Mouse (Mus musculus): ENCODE results near the gene Spred3. TPM values are rescaled to one million over a fixed set of nuclear protein-coding genes. Genes with fewer than 3 reads are reported as not detected.

The Spred3 gene
- polyA plus RNA-seq, 1 experiment from 2014 or later = 4.5 TPM

DNA sequence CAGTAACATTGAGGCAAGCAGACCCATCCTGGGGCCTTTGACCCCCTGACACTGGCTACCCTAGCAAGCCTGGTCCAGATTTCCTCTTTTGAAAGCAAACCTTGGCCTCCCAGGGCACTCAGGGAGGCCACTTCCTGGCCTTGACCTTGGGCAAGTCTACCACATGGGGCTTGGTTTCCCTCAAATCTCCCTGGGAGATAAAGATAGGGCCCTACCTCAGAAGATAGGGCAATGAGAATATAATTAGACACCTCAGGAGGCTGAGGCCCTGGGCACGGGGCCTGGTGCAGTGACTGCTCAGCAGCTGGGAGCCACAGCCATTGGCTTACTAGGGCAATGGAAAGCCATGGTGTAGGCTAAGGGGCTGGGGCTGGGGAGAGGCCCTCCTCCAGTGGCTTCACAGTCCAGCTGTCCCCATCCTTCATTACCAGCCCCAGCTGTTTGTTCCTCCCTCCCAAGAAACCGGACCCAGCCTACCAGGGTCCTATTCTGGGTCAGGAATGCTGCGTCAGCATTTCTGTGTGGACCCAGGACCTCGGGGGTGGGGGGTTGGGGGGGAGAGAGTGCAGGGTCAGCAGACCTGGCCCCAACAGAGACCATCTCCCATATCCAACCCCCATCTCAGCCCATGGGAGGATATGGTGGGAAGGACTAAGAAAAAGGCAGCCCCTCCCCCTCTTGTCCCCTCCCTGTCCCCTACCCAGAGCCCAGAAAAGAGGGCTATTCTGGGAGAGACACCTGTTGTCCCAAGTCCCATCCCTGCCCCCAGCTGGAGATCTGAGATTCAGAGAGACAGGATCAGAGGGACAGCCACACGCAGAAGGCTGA is 46.5 kb downstream of the Spred3 start:
- Histone ChIP-seq H3K36me3 (no peaks in the 10 kb centered on the region), H3K9ac (no peak overlapping the region), H3K4me2 (peak overlapping the region; percentile 87), H3K4me3 (peak overlapping the region; percentile 49), H3K27ac (no peak overlapping the region), H3K4me1 (peaks cover 8% of the 10 kb centered on the region; the same call in 1 of the 2 replicates), H3K27me3 (no peaks in the 10 kb centered on the region), H3K9me3 (no peaks in the 10 kb centered on the region)
- 50% methylated on average over 5 of the region's 5 CpGs for WGBS
- no peak for ATAC-seq (ENCODE audit: insufficient number of reproducible peaks, insufficient read depth, low FRiP score, low TSS enrichment, low read depth)

DNA sequence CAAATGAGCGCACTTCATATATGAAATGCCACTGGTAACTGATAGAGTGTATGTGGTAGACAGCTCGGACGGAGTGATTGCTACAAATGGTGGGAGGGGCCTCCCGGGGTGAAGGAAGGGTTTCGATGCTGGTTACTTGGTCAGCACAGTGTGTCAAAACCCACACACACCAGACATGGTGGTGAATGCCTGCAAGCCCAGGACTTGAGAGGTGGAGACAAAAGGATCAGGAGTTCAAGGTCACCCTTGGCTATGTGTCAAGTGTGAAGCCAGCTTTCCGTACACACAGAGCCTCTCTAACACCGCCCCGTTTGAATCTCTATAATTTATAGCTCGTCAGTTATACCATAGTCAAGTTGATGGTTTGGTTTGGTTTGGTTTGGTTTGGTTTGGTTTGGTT is 47.4 kb downstream of the Spred3 start:
- no peak overlapping the region for H3K27ac ChIP-seq
- ATAC-seq (ENCODE audit: insufficient number of reproducible peaks, insufficient read depth, low FRiP score, low TSS enrichment, low read depth) = no peak
- 93% methylated on average over 9 of the region's 9 CpGs for WGBS
- H3K4me3 ChIP-seq = no peak overlapping the region
- no peaks in the 10 kb centered on the region for H3K27me3 ChIP-seq
- H3K9ac ChIP-seq = no peak overlapping the region
- no peaks in the 10 kb centered on the region for H3K9me3 ChIP-seq
- H3K4me1 ChIP-seq = peaks cover 8% of the 10 kb centered on the region; the same call in 1 of the 2 replicates
- H3K4me2 ChIP-seq = no peak overlapping the region
- no peaks in the 10 kb centered on the region for H3K36me3 ChIP-seq

GRCm38 (mm10) chr7:29119526-29119925 is 50.7 kb downstream of the Spred3 start:
- ATAC-seq (ENCODE audit: insufficient number of reproducible peaks, insufficient read depth, low FRiP score, low TSS enrichment, low read depth) = no peak
- 27% methylated on average over 1 of the region's 1 CpGs for WGBS
- peaks cover 5% of the 10 kb centered on the region; the same call in 1 of the 2 replicates for H3K36me3 ChIP-seq
- no peaks in the 10 kb centered on the region for H3K27me3 ChIP-seq
- no peak overlapping the region for H3K4me2 ChIP-seq
- no peak overlapping the region for H3K27ac ChIP-seq
- no peaks in the 10 kb centered on the region for H3K9me3 ChIP-seq
- H3K4me3 ChIP-seq = no peak overlapping the region
- H3K4me1 ChIP-seq = peaks cover 3% of the 10 kb centered on the region; the same call in 1 of the 2 replicates
- H3K9ac ChIP-seq = no peak overlapping the region

- H3K27ac ChIP-seq = no peak overlapping the region
- no peak overlapping the region for H3K4me3 ChIP-seq
- H3K9me3 ChIP-seq = no peaks in the 10 kb centered on the region
- peaks cover 5% of the 10 kb centered on the region; the same call in 1 of the 2 replicates for H3K36me3 ChIP-seq
- H3K27me3 ChIP-seq = no peaks in the 10 kb centered on the region
- no peak for ATAC-seq (ENCODE audit: insufficient number of reproducible peaks, insufficient read depth, low FRiP score, low TSS enrichment, low read depth)
- H3K4me1 ChIP-seq = no peaks in the 10 kb centered on the region
- no peak overlapping the region for H3K4me2 ChIP-seq
- H3K9ac ChIP-seq = no peak overlapping the region
- 10% methylated on average over 18 of the region's 18 CpGs for WGBS
These were observed 51.9 kb downstream of the Spred3 start for GRCm38 (mm10) chr7:29118142-29118851.

GRCm38 (mm10) chr7:29108992-29109955 is 60.9 kb downstream of the Spred3 start:
- 28% methylated on average over 38 of the region's 38 CpGs for WGBS

More at GRCm38 (mm10) chr7:29108992-29109955, 60.9 kb downstream of the Spred3 start:
- H3K27me3 ChIP-seq = no peaks in the 10 kb centered on the region
- H3K9ac ChIP-seq = peak overlapping the region; percentile 61
- no peak overlapping the region; the same call in 1 of the 2 replicates for H3K27ac ChIP-seq
- peaks cover 5% of the 10 kb centered on the region; the same call in 1 of the 2 replicates for H3K36me3 ChIP-seq
- H3K4me3 ChIP-seq = peak overlapping the region; percentile 30
- H3K9me3 ChIP-seq = no peaks in the 10 kb centered on the region
- H3K4me1 ChIP-seq = peaks cover 12% of the 10 kb centered on the region
- peak; percentile 57; the same call in 1 of the 2 replicates for ATAC-seq (ENCODE audit: insufficient number of reproducible peaks, insufficient read depth, low FRiP score, low TSS enrichment, low read depth)
- peak overlapping the region; percentile 59 for H3K4me2 ChIP-seq

Other genes starting within 250 kb of the Spred3 start
- 232 and 258 TPM in 2 replicates for gene Actn4, start 208.1 kb downstream of the Spred3 start, polyA plus RNA-seq (2015; fragmentation: Nextera tagmentation; extraction: Ambion mirVana)
- 453 and 455 TPM in 2 replicates for gene Eif3k, start 188.5 kb downstream of the Spred3 start, polyA plus RNA-seq (2015; fragmentation: Nextera tagmentation; extraction: Ambion mirVana)
- 7.7 and 9.9 TPM in 2 replicates for gene Map4k1, start 188.4 kb downstream of the Spred3 start, polyA plus RNA-seq (2015; fragmentation: Nextera tagmentation; extraction: Ambion mirVana)
- 2.3 and 3.3 TPM in 2 replicates for gene Ryr1, start 45.2 kb downstream of the Spred3 start, polyA plus RNA-seq (2015; fragmentation: Nextera tagmentation; extraction: Ambion mirVana)
- 1.3 and 1.8 TPM in 2 replicates for gene Rasgrp4, start 35.6 kb downstream of the Spred3 start, polyA plus RNA-seq (2015; fragmentation: Nextera tagmentation; extraction: Ambion mirVana)
- 16.0 and 17.6 TPM in 2 replicates for gene Fam98c, start 14.2 kb downstream of the Spred3 start, polyA plus RNA-seq (2015; fragmentation: Nextera tagmentation; extraction: Ambion mirVana)
- 0.51 and 1.3 TPM in 2 replicates for gene Ggn, start 201 bp downstream of the Spred3 start, polyA plus RNA-seq (2015; fragmentation: Nextera tagmentation; extraction: Ambion mirVana)
- 252 and 273 TPM in 2 replicates for gene Psmd8, start 10.3 kb upstream of the Spred3 start, polyA plus RNA-seq (2015; fragmentation: Nextera tagmentation; extraction: Ambion mirVana)
- gene Catsperg1, start 43.6 kb upstream of the Spred3 start, polyA plus RNA-seq (2015; fragmentation: Nextera tagmentation; extraction: Ambion mirVana) = 0.72 and 0.74 TPM in 2 replicates
- 1.4 and 1.8 TPM in 2 replicates for gene Kcnk6, start 62.1 kb upstream of the Spred3 start, polyA plus RNA-seq (2015; fragmentation: Nextera tagmentation; extraction: Ambion mirVana)
- gene Yif1b, start 67.9 kb upstream of the Spred3 start, polyA plus RNA-seq (2015; fragmentation: Nextera tagmentation; extraction: Ambion mirVana) = 110 and 111 TPM in 2 replicates
- 2.2 and 4.4 TPM in 2 replicates for gene 2200002D01Rik, start 78.1 kb upstream of the Spred3 start, polyA plus RNA-seq (2015; fragmentation: Nextera tagmentation; extraction: Ambion mirVana)
- 118 and 127 TPM in 2 replicates for gene Spint2, start 111.5 kb upstream of the Spred3 start, polyA plus RNA-seq (2015; fragmentation: Nextera tagmentation; extraction: Ambion mirVana)
- gene Ppp1r14a, start 118.9 kb upstream of the Spred3 start, polyA plus RNA-seq (2015; fragmentation: Nextera tagmentation; extraction: Ambion mirVana) = 10.1 and 10.5 TPM in 2 replicates
- 28.4 and 29.9 TPM in 2 replicates for gene Dpf1, start 133.5 kb upstream of the Spred3 start, polyA plus RNA-seq (2015; fragmentation: Nextera tagmentation; extraction: Ambion mirVana)

Measured in embryonic facial prominence, embryonic 13.5 days (tissue).